Mouse (Mus musculus) left cerebral cortex, adult 2 months (tissue): ENCODE results near the gene Cpm. TPM values are rescaled to one million over a fixed set of nuclear protein-coding genes. Genes with fewer than 3 reads are reported as not detected.
"Not testable (repeated sequence)": the region's sequence is repeated elsewhere in the genome, so short reads cannot be mapped to it uniquely, and the experiment has no call there.

Experiments
- DNase-seq, 2 experiments: peaks; one replicate each; pipeline ENCODE4 v3.0.0; 2021 to 2022; ENCODE audit warnings: low spot score in 2 of 2, mixed read lengths in 1 of 2; ENCODE audit errors: extremely low spot score in 1 of 2
- H3K27ac ChIP-seq: fragments of 200-600 bp; 2 replicates; pipeline ENCODE4 v1.8.1; 2022
- H3K4me3 ChIP-seq: fragments of 200-600 bp; 2 replicates; pipeline ENCODE4 v1.8.1; 2022
- CTCF ChIP-seq: fragments of 200-600 bp; IDR thresholded peaks from 2 replicates; pipeline ENCODE4 v1.8.1; 2022; ENCODE audit warnings: antibody characterized with exemption, mild to moderate bottlenecking, moderate library complexity
- intact Hi-C: fragments of 180-260 bp; cut with DNase I; formaldehyde crosslinking; loops from one replicate; pipeline ENCODE4 v1.15.1; 2025
- total RNA-seq, 2 experiments: library from RNA; stranded (reverse); gene quantifications; 2 replicates each; pipeline ENCODE4 v1.2.3; 2021

Cpm gene
- total RNA-seq, 2 experiments from 2014 or later = 5.2 to 5.3 TPM

GRCm38 (mm10) chr10:117610794-117611384, 18.4 kb upstream of the Cpm start:
- no peak for DNase-seq
- intact Hi-C loops = no loop called here
- H3K27ac ChIP-seq = no peak overlapping the region
- TF ChIP-seq CTCF = no peak
- no peak overlapping the region for H3K4me3 ChIP-seq

- TF ChIP-seq CTCF = no peak
- no peak overlapping the region for H3K27ac ChIP-seq
- no peak for DNase-seq
- no peak overlapping the region for H3K4me3 ChIP-seq
- intact Hi-C loops = no loop called here
Observed at GRCm38 (mm10) chr10:117611503-117611902, 17.8 kb upstream of the Cpm start.

- no peak for DNase-seq
- Histone ChIP-seq H3K4me3 (no peak overlapping the region), H3K27ac (no peak overlapping the region)
- TF ChIP-seq CTCF = no peak
- intact Hi-C loops = no loop called here
Observed at GRCm38 (mm10) chr10:117611976-117612375, 17.3 kb upstream of the Cpm start.

GRCm38 (mm10) chr10:117612621-117613584, 16.4 kb upstream of the Cpm start:
- no peak for TF ChIP-seq CTCF
- intact Hi-C loops = no loop called here
- H3K4me3 ChIP-seq = no peak overlapping the region
- H3K27ac ChIP-seq = no peak overlapping the region
- DNase-seq = no peak

- Histone ChIP-seq H3K4me3 (no peak overlapping the region), H3K27ac (no peak overlapping the region)
- intact Hi-C loops = no loop called here
- DNase-seq = no peak
- TF ChIP-seq CTCF = no peak
Observed at GRCm38 (mm10) chr10:117613960-117614359, 15.3 kb upstream of the Cpm start.

- intact Hi-C loops = no loop called here
- Histone ChIP-seq H3K4me3 (no peak overlapping the region), H3K27ac (no peak overlapping the region)
- no peak for DNase-seq
- no peak for TF ChIP-seq CTCF
Observed at GRCm38 (mm10) chr10:117614387-117614786, 14.9 kb upstream of the Cpm start.

- H3K4me3 ChIP-seq = no peak overlapping the region
- H3K27ac ChIP-seq = no peak overlapping the region
- TF ChIP-seq CTCF = no peak
- no peak for DNase-seq
- intact Hi-C loops = no loop called here
Observed at GRCm38 (mm10) chr10:117615239-117615638, 14.1 kb upstream of the Cpm start.

- no peak for DNase-seq
- intact Hi-C loops = no loop called here
- no peak overlapping the region for H3K4me3 ChIP-seq
- H3K27ac ChIP-seq = no peak overlapping the region
- TF ChIP-seq CTCF = no peak
Observed at GRCm38 (mm10) chr10:117615746-117616145, 13.6 kb upstream of the Cpm start.

- Histone ChIP-seq H3K4me3 (no peak overlapping the region), H3K27ac (no peak overlapping the region)
- intact Hi-C loops = no loop called here
- TF ChIP-seq CTCF = no peak
- DNase-seq = no peak
Observed at GRCm38 (mm10) chr10:117616191-117616680, 13.1 kb upstream of the Cpm start.

GRCm38 (mm10) chr10:117616765-117617164, 12.5 kb upstream of the Cpm start:
- DNase-seq, H3K4me3 ChIP-seq, H3K27ac ChIP-seq, intact Hi-C loops: not testable (repeated sequence)

- DNase-seq = no peak
- H3K27ac ChIP-seq = no peak overlapping the region
- TF ChIP-seq CTCF = no peak
- no peak overlapping the region for H3K4me3 ChIP-seq
- intact Hi-C loops = no loop called here
Observed at GRCm38 (mm10) chr10:117617568-117618345, 11.5 kb upstream of the Cpm start.
